Mouse (Mus musculus) spleen, postnatal 14 days (tissue): Measurements from ENCODE around the gene Sox15.

ENCODE experiments used
- DNase-seq, 2 experiments: peaks; one replicate each; pipeline ENCODE4 v3.0.0; 2021 to 2022; ENCODE audit warnings: low spot score in 2 of 2

Gene Sox15

GRCm38 (mm10) chr11:69679144-69679543 is 24.0 kb downstream of the Sox15 start:
- DNase-seq: no peak

GRCm38 (mm10) chr11:69680136-69680855 is 25.2 kb downstream of the Sox15 start:
- DNase-seq: no peak

- DNase-seq: peak; percentile 89 to 96
Observed at GRCm38 (mm10) chr11:69681314-69682208, 26.4 kb downstream of the Sox15 start, which contains the start of gene Senp3. Senp3 (minus strand) TSS chr11:69682084.

- no peak for DNase-seq
Observed at GRCm38 (mm10) chr11:69682209-69682839, 27.2 kb downstream of the Sox15 start.

GRCm38 (mm10) chr11:69682840-69683533 is 27.9 kb downstream of the Sox15 start:
- DNase-seq: peak; percentile 73 to 86

- DNase-seq: no peak
Observed at GRCm38 (mm10) chr11:69683576-69683975, 28.5 kb downstream of the Sox15 start.

- no peak for DNase-seq
Observed at GRCm38 (mm10) chr11:69684128-69684745, 29.1 kb downstream of the Sox15 start.

GRCm38 (mm10) chr11:69684936-69685335 is 29.8 kb downstream of the Sox15 start:
- no peak for DNase-seq

- DNase-seq: no peak
Observed at GRCm38 (mm10) chr11:69685526-69686148, 30.5 kb downstream of the Sox15 start, which contains the start of gene Tnfsf13. Tnfsf13 (minus strand) TSS chr11:69685784.

- DNase-seq: no peak
Observed at GRCm38 (mm10) chr11:69686377-69686776, 31.3 kb downstream of the Sox15 start.

- no peak for DNase-seq
Observed at GRCm38 (mm10) chr11:69687061-69687460, 31.9 kb downstream of the Sox15 start.

- no peak for DNase-seq
Observed at GRCm38 (mm10) chr11:69689891-69690290, 34.8 kb downstream of the Sox15 start.

- no peak for DNase-seq
Observed at GRCm38 (mm10) chr11:69692196-69692811, 37.2 kb downstream of the Sox15 start.

GRCm38 (mm10) chr11:69692863-69693262 is 37.7 kb downstream of the Sox15 start:
- DNase-seq: no peak

- DNase-seq: no peak
Observed at GRCm38 (mm10) chr11:69693421-69693965, 38.4 kb downstream of the Sox15 start.

- DNase-seq: no peak
Observed at GRCm38 (mm10) chr11:69695046-69695360, 39.9 kb downstream of the Sox15 start.

- no peak for DNase-seq
Observed at GRCm38 (mm10) chr11:69695361-69696181, 40.5 kb downstream of the Sox15 start, which contains the start of the genes Tnfsf12 and Tnfsfm13. Tnfsf12 (minus strand) TSS chr11:69695849. Tnfsfm13 (minus strand) TSS chr11:69696098.

- no peak for DNase-seq
Observed at GRCm38 (mm10) chr11:69697396-69697795, 42.3 kb downstream of the Sox15 start.

- no peak for DNase-seq
Observed at GRCm38 (mm10) chr11:69698574-69698973, 43.5 kb downstream of the Sox15 start.
